Mouse (Mus musculus): Measurements from ENCODE around the gene Fam161a.
"Not testable (repeated sequence)": the region's sequence is repeated elsewhere in the genome, so short reads cannot be mapped to it uniquely, and the experiment has no call there.

The Fam161a gene

DNA sequence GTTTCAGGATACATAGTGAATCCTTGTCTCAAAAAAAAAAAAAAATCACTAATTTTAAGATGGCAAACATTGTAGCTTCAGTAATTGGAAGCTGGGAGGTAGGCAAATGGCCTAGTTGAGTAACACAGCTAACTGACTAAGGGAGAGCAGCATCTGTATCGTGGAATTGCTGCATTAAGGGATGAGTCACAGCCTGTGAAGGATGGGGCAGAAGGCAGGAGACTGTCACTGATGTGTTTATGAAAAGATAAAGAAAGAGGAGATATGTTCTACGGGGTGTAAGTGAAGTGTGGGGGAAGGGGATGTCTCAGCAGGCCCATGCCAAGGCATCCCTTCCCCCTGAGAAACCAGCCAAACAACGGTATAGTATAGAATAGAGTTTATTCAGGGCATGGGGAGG is 56.5 kb downstream of the Fam161a start:
- no peak for DNase-seq

- not testable (repeated sequence) for DNase-seq
Measured at GRCm38 (mm10) chr11:23064276-23064675, 56.9 kb downstream of the Fam161a start.

- DNase-seq, result no peak
Measured at GRCm38 (mm10) chr11:23065167-23065668, 57.9 kb downstream of the Fam161a start.

- DNase-seq, result peak; percentile 89 to 91
Measured at GRCm38 (mm10) chr11:23067395-23068136, 60.2 kb downstream of the Fam161a start.

- DNase-seq, result peak in 1 of 2 experiments; percentile 4
Measured at GRCm38 (mm10) chr11:23068201-23068600, 60.9 kb downstream of the Fam161a start.

DNA sequence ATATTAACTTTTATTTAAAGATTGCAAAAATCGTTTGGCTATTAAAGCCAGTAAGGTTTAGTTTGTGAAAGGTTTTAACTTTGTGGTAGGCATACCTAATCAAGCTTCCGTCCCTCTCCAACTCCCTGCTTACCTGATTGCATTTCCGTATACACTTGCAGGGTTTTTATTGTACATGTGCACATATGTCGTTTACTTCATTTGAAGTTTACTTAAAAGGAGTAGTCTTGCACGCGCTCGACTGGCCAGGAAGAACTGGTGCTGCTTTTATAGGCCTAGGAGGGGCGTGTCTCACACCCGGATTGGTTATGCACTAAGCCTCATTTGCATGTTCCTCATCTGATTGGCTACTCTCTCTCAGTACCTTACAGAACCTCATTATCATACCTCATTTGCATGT is 61.7 kb downstream of the Fam161a start:
- DNase-seq, result not testable (repeated sequence)

DNA sequence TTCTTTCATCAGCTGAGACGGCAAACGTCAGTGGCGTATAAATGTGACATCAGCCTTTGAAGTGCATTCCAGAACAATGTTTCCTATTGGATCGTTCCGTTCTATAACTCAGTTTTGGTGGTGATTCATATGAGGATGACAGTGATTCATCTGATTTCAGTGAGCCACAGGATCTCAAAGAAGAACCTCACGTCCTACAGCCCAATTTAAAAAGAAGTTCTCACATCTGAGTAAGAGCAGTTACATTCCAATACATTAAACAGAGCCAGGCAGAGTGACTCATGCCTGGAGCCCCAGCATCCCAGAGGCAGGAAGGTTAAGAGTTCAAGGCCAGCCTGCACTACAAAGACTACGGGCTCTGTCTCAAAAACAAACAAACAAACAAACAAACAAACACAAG is 67.5 kb downstream of the Fam161a start:
- DNase-seq, result no peak

- DNase-seq, result no peak
Measured at GRCm38 (mm10) chr11:23078541-23078940, 71.2 kb downstream of the Fam161a start.
